Mouse (Mus musculus): ENCODE measurements at regions not wholly inside any gene's neighbourhood (a gene's known extent, or its start where the extent isn't known, plus 50 kb on each side); places are given as distances from the start of the nearest gene placed in this dataset.

- TF ChIP-seq EP300 (IDR thresholded peaks at IDR 0.05; ENCODE audit: low read depth): no peak
- no peak for TF ChIP-seq CTCF (IDR thresholded peaks at IDR 0.05; ENCODE audit: low read depth)
These were observed 107.9 kb upstream of the Ell2 start for GRCm38 (mm10) chr13:75598675-75599074.

Data from liver, embryonic 14.5 days (tissue).